Comparison of ENCODE assay signal across 24 mouse cellular contexts in the genomic region with DNA sequence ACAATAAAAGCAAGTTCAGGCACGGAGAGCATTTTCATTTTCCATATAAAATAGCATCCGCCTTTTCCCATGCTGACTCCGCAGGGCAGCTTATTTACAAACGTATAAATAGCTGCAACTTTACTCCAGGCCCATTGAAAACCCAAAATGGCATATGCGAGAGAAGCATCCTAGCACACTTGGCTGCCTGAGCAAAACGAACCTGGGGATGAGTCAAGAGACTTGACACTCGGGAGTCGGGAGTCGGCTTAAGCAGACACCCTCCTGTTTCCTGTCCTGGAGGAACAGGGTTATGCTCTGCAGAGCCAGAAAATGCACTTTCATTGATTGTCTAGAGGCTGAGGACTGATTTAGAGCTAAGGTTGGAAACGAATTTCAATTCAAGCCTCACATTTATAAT. TPM values are rescaled to one million over a fixed set of nuclear protein-coding genes. Genes with fewer than 3 reads are reported as not detected.
DNase-seq lines count a peak whose midpoint lies in the region; ATAC-seq and TF ChIP-seq lines count a peak whose summit lies in the region.
"Had no signal": no experiment of that assay in that cellular context is flagged by ENCODE, and none has a peak within 500 bp of the region (broad histone marks: within the 10 kb centered on the region; RNA-seq: fewer than 3 reads in every experiment).

No protein-coding gene starts in this region.

- peak; percentile 5 for DNase-seq in cerebellum, adult 11 months
- no peak for DNase-seq in cerebellum, adult 11-12 months
- peak; percentile 18 for DNase-seq in gastrocnemius, adult 2 months
- DNase-seq in gastrocnemius, postnatal 14 days = no peak
- DNase-seq in right cerebral cortex, adult 18-20 months = peak; percentile 14
- DNase-seq in right cerebral cortex, postnatal 10 days (ENCODE audit: low spot score in 2 of 2) = no peak
- DNase-seq in telencephalon, adult 2 months (ENCODE audit: low read depth, low spot score) = peak; percentile 15
- DNase-seq: adrenal gland, postnatal 10 days; cerebellum, postnatal 36 days; gastrocnemius, postnatal 25 days; heart, adult 18-20 months; heart, postnatal 14 days; kidney, adult 18-20 months; left cerebral cortex, postnatal 4 days; lung, adult 18-20 months; lung, postnatal 10 days; thymus, postnatal 25 days had no signal

- ATAC-seq in forebrain, embryonic 16.5 days = no peak
- ATAC-seq: forebrain, embryonic 13.5 days; liver, embryonic 12.5 days had no signal

- no peaks in the 10 kb centered on the region for H3K4me1 ChIP-seq in forebrain, embryonic 16.5 days (replicated peaks; ENCODE audit: control insufficient read depth, insufficient read depth, low read length)
- H3K4me1 ChIP-seq: forebrain, embryonic 13.5 days; heart, embryonic 12.5 days; hindbrain, embryonic 13.5 days; liver, embryonic 12.5 days had no signal

- H3K9me3 ChIP-seq in forebrain, embryonic 16.5 days (ENCODE audit: control insufficient read depth, low read length) = no peaks in the 10 kb centered on the region
- H3K9me3 ChIP-seq: forebrain, embryonic 13.5 days; heart, embryonic 12.5 days; hindbrain, embryonic 13.5 days; liver, embryonic 12.5 days had no signal

- 65% methylated on average over 10 of the region's 10 CpGs for WGBS in forebrain, embryonic 16.5 days

- no peaks in the 10 kb centered on the region for H3K27me3 ChIP-seq in forebrain, embryonic 16.5 days (replicated peaks; ENCODE audit: control insufficient read depth, insufficient read depth, low read length)
- H3K27me3 ChIP-seq: forebrain, embryonic 13.5 days; heart, embryonic 12.5 days; hindbrain, embryonic 13.5 days; liver, embryonic 12.5 days had no signal

- no peaks in the 10 kb centered on the region for H3K36me3 ChIP-seq in forebrain, embryonic 16.5 days (ENCODE audit: control insufficient read depth, insufficient read depth)
- H3K36me3 ChIP-seq: heart, embryonic 12.5 days; hindbrain, embryonic 13.5 days; liver, embryonic 12.5 days had no signal

- no peak overlapping the region for H3K27ac ChIP-seq in gastrocnemius, adult 2 months
- no peak overlapping the region for H3K27ac ChIP-seq in forebrain, embryonic 16.5 days (ENCODE audit: low read length)
- H3K27ac ChIP-seq: forebrain, embryonic 13.5 days; hindbrain, embryonic 13.5 days; liver, embryonic 12.5 days had no signal

- no peak for TF ChIP-seq CTCF in gastrocnemius, adult 2 months (IDR thresholded peaks at IDR 0.05)

- intact Hi-C loops in gastrocnemius, adult 2 months (cut with DNase I) = no loop called here
- intact Hi-C loops in gastrocnemius, postnatal 14 days (cut with DNase I; ENCODE audit: low total_unique reads) = no loop called here

- H3K9ac ChIP-seq in forebrain, embryonic 16.5 days (replicated peaks; ENCODE audit: low read depth, low read length) = no peak overlapping the region
- H3K9ac ChIP-seq: forebrain, embryonic 13.5 days; heart, embryonic 12.5 days; hindbrain, embryonic 13.5 days; liver, embryonic 12.5 days had no signal

- peak overlapping the region; percentile 52 for H3K4me3 ChIP-seq in gastrocnemius, adult 2 months
- no peak overlapping the region for H3K4me3 ChIP-seq in forebrain, embryonic 16.5 days (replicated peaks; ENCODE audit: low read length)
- H3K4me3 ChIP-seq: forebrain, embryonic 13.5 days; heart, embryonic 12.5 days; hindbrain, embryonic 13.5 days; liver, embryonic 12.5 days had no signal

- H3K4me2 ChIP-seq in forebrain, embryonic 16.5 days (ENCODE audit: low read length) = no peak overlapping the region
- H3K4me2 ChIP-seq: forebrain, embryonic 13.5 days; heart, embryonic 12.5 days; hindbrain, embryonic 13.5 days; liver, embryonic 12.5 days had no signal

RNA-seq across cellular contexts. Expression of gene Col19a1, which starts 29.3 kb away (rescaled TPM):
- total RNA-seq in gastrocnemius, adult 2 months (2021) = 1 to 10 TPM in 1 of 2 experiments, under 1 TPM in 1; 0.50 to 2.0 TPM
- 1 to 10 TPM; 3.6 TPM for total RNA-seq in gastrocnemius, postnatal 14 days (2021)
- 3.2 and 3.3 TPM in 2 replicates for polyA plus RNA-seq in forebrain, embryonic 16.5 days (2015; fragmentation: Nextera tagmentation; extraction: Ambion mirVana)
- total RNA-seq: monocyte, adult 5-6 weeks had no signal
- polyA plus RNA-seq: large intestine, adult 2 months; liver, embryonic 12.5 days had no signal

Comparison
In these comparisons a context has a peak if more than half of its experiments do, and no peak if none do; other contexts are left out.
1. DNase-seq: peak in cerebellum, adult 11 months (single experiment), gastrocnemius, adult 2 months (single experiment), right cerebral cortex, adult 18-20 months (single experiment) and telencephalon, adult 2 months (single experiment); none in cerebellum, adult 11-12 months (single experiment), gastrocnemius, postnatal 14 days (single experiment) and right cerebral cortex, postnatal 10 days (0 of 2).